Mouse (Mus musculus): ENCODE results near the gene Osbpl9. TPM values are rescaled to one million over a fixed set of nuclear protein-coding genes. Genes with fewer than 3 reads are reported as not detected.
A peak's percentile ranks its signal among the peaks of the same experiment; 100 is the strongest.

Osbpl9 gene
- polyA plus RNA-seq, 1 experiment from 2014 or later, result 57.2 TPM

GRCm38 (mm10) chr4:109150214-109150613, 51.9 kb downstream of the Osbpl9 start:
- no peaks in the 10 kb centered on the region for H3K36me3 ChIP-seq (ENCODE audit: control insufficient read depth, insufficient read depth)
- H3K4me2 ChIP-seq (ENCODE audit: low read depth, low read length), result no peak overlapping the region
- H3K9me3 ChIP-seq (replicated peaks; ENCODE audit: control insufficient read depth, low read length), result no peaks in the 10 kb centered on the region
- 64% methylated on average over 2 of the region's 2 CpGs for WGBS
- H3K27me3 ChIP-seq (ENCODE audit: control insufficient read depth, insufficient read depth, low read length), result no peaks in the 10 kb centered on the region
- ATAC-seq (replicated peaks; ENCODE audit: extremely low read depth, insufficient read depth, low FRiP score), result no peak
- H3K4me3 ChIP-seq (ENCODE audit: low read length), result no peak overlapping the region
- peaks cover 11% of the 10 kb centered on the region for H3K4me1 ChIP-seq (ENCODE audit: control insufficient read depth, insufficient read depth, low read length)
- no peak overlapping the region for H3K27ac ChIP-seq (ENCODE audit: low read length)
- no peak overlapping the region for H3K9ac ChIP-seq (ENCODE audit: low read length)

GRCm38 (mm10) chr4:109149411-109149810, 52.7 kb downstream of the Osbpl9 start:
- no peaks in the 10 kb centered on the region for H3K36me3 ChIP-seq (ENCODE audit: control insufficient read depth, insufficient read depth)
- ATAC-seq (replicated peaks; ENCODE audit: extremely low read depth, insufficient read depth, low FRiP score), result no peak
- peaks cover 11% of the 10 kb centered on the region for H3K4me1 ChIP-seq (ENCODE audit: control insufficient read depth, insufficient read depth, low read length)
- no peak overlapping the region for H3K4me2 ChIP-seq (ENCODE audit: low read depth, low read length)
- no peak overlapping the region for H3K9ac ChIP-seq (ENCODE audit: low read length)
- 86% methylated on average over 2 of the region's 2 CpGs for WGBS
- H3K27me3 ChIP-seq (ENCODE audit: control insufficient read depth, insufficient read depth, low read length), result no peaks in the 10 kb centered on the region
- H3K4me3 ChIP-seq (ENCODE audit: low read length), result no peak overlapping the region
- H3K27ac ChIP-seq (ENCODE audit: low read length), result no peak overlapping the region
- H3K9me3 ChIP-seq (replicated peaks; ENCODE audit: control insufficient read depth, low read length), result no peaks in the 10 kb centered on the region

DNA sequence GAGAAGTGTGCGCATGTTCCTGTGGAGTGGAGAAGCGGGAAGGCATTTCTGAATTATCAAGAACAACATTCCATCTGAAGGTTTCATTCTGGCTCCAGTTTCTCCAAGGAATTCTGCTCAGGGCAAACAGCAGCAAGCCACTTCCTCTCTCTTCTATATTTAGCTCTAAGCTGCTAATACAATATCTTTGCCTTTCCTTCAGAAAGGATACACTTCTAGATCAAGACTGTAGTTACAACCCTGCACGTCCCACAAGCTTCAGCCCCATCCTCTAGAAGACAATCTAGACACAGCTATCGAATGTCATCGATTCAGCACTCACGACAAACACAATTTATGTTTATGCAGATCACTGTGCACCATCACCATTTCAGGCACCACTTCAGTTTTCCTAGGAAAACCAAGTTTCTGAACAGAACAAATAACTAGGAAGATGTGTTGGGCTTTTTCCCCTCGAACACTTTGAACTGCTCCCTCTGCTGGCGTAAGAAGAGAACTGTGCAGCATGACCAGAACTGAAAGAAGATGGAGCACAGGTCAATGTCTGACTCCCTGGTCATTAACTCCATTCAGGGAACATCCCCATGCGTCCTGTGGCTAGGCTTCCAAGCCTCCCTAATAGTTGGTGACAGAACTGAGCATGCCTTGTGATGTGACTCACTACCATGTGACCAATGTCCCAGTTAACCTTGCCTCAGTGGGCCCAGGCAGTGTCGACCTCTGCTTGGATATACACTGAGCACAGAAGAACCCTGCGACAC, 54.6 kb downstream of the Osbpl9 start:
- H3K4me2 ChIP-seq (ENCODE audit: low read depth, low read length), result peak overlapping the region; percentile 75
- ATAC-seq (replicated peaks; ENCODE audit: extremely low read depth, insufficient read depth, low FRiP score), result peak; percentile 61
- peaks cover 21% of the 10 kb centered on the region for H3K4me1 ChIP-seq (ENCODE audit: control insufficient read depth, insufficient read depth, low read length)
- H3K36me3 ChIP-seq (ENCODE audit: control insufficient read depth, insufficient read depth), result no peaks in the 10 kb centered on the region
- H3K27ac ChIP-seq (ENCODE audit: low read length), result peak overlapping the region; percentile 94
- WGBS, result 32% methylated on average over 11 of the region's 11 CpGs
- H3K9ac ChIP-seq (ENCODE audit: low read length), result peak overlapping the region; percentile 41
- peak overlapping the region; percentile 42 for H3K4me3 ChIP-seq (ENCODE audit: low read length)
- H3K27me3 ChIP-seq (ENCODE audit: control insufficient read depth, insufficient read depth, low read length), result no peaks in the 10 kb centered on the region
- no peaks in the 10 kb centered on the region for H3K9me3 ChIP-seq (replicated peaks; ENCODE audit: control insufficient read depth, low read length)

- Histone ChIP-seq H3K4me2 (ENCODE audit: low read depth, low read length) (no peak overlapping the region), H3K4me3 (ENCODE audit: low read length) (no peak overlapping the region), H3K27me3 (ENCODE audit: control insufficient read depth, insufficient read depth, low read length) (no peaks in the 10 kb centered on the region), H3K27ac (ENCODE audit: low read length) (no peak overlapping the region), H3K4me1 (ENCODE audit: control insufficient read depth, insufficient read depth, low read length) (peaks cover 18% of the 10 kb centered on the region), H3K9ac (ENCODE audit: low read length) (no peak overlapping the region), H3K9me3 (replicated peaks; ENCODE audit: control insufficient read depth, low read length) (no peaks in the 10 kb centered on the region), H3K36me3 (ENCODE audit: control insufficient read depth, insufficient read depth) (no peaks in the 10 kb centered on the region)
- ATAC-seq (replicated peaks; ENCODE audit: extremely low read depth, insufficient read depth, low FRiP score), result no peak
- 57% methylated on average over 1 of the region's 1 CpGs for WGBS
These were observed 59.0 kb downstream of the Osbpl9 start for GRCm38 (mm10) chr4:109143091-109143490.

- no peak for ATAC-seq (replicated peaks; ENCODE audit: extremely low read depth, insufficient read depth, low FRiP score)
- Histone ChIP-seq H3K9me3 (replicated peaks; ENCODE audit: control insufficient read depth, low read length) (no peaks in the 10 kb centered on the region), H3K27me3 (ENCODE audit: control insufficient read depth, insufficient read depth, low read length) (no peaks in the 10 kb centered on the region), H3K4me3 (ENCODE audit: low read length) (no peak overlapping the region), H3K36me3 (ENCODE audit: control insufficient read depth, insufficient read depth) (no peaks in the 10 kb centered on the region), H3K4me1 (ENCODE audit: control insufficient read depth, insufficient read depth, low read length) (peaks cover under 1% of the 10 kb centered on the region), H3K9ac (ENCODE audit: low read length) (no peak overlapping the region), H3K27ac (ENCODE audit: low read length) (no peak overlapping the region), H3K4me2 (ENCODE audit: low read depth, low read length) (no peak overlapping the region)
- WGBS, result 39% methylated on average over 4 of the region's 4 CpGs
These were observed 63.5 kb downstream of the Osbpl9 start for GRCm38 (mm10) chr4:109138551-109138950.

DNA sequence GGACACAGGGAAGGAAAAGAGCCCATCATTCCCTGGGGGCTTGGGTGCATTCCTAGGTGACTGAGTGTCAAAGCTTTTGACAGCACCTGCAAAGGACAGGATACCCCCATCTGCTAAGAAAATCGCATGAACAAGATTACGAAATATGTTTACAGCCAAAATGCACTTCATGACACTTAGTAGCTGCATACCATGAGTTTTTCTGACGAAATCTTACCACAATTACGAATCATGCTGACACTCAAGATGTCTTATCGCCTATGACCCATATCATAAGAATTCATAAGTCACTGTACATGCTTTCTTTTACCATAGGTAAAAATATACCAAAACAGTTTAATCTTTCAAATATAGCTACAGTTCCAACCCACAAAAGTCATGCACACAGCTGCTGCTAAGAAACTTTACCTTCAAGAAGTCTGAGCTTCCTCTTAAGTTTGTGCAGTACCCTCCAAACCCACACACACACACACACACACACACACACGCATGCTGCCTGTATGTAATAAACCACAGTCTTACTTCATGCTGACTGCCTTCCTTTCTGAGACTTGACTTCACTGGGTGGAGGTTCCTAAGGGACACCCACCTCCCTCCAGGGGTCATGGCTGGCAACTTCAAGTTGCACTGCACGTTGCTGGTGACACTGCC, 65.5 kb downstream of the Osbpl9 start:
- Histone ChIP-seq H3K9ac (ENCODE audit: low read length) (no peak overlapping the region), H3K36me3 (ENCODE audit: control insufficient read depth, insufficient read depth) (no peaks in the 10 kb centered on the region), H3K27ac (ENCODE audit: low read length) (no peak overlapping the region), H3K4me2 (ENCODE audit: low read depth, low read length) (no peak overlapping the region), H3K27me3 (ENCODE audit: control insufficient read depth, insufficient read depth, low read length) (no peaks in the 10 kb centered on the region), H3K4me3 (ENCODE audit: low read length) (no peak overlapping the region), H3K4me1 (ENCODE audit: control insufficient read depth, insufficient read depth, low read length) (no peaks in the 10 kb centered on the region; the same call in none of the 2 replicates), H3K9me3 (replicated peaks; ENCODE audit: control insufficient read depth, low read length) (no peaks in the 10 kb centered on the region)
- ATAC-seq (replicated peaks; ENCODE audit: extremely low read depth, insufficient read depth, low FRiP score), result no peak
- WGBS, result 69% methylated on average over 7 of the region's 7 CpGs

GRCm38 (mm10) chr4:109134955-109135354, 67.1 kb downstream of the Osbpl9 start:
- ATAC-seq (replicated peaks; ENCODE audit: extremely low read depth, insufficient read depth, low FRiP score), result no peak
- H3K9ac ChIP-seq (ENCODE audit: low read length), result no peak overlapping the region
- no peaks in the 10 kb centered on the region for H3K36me3 ChIP-seq (ENCODE audit: control insufficient read depth, insufficient read depth)
- H3K27ac ChIP-seq (ENCODE audit: low read length), result no peak overlapping the region
- no peaks in the 10 kb centered on the region for H3K9me3 ChIP-seq (replicated peaks; ENCODE audit: control insufficient read depth, low read length)
- H3K4me3 ChIP-seq (ENCODE audit: low read length), result no peak overlapping the region
- no peaks in the 10 kb centered on the region; the same call in none of the 2 replicates for H3K4me1 ChIP-seq (ENCODE audit: control insufficient read depth, insufficient read depth, low read length)
- WGBS, result 79% methylated on average over 3 of the region's 3 CpGs
- H3K27me3 ChIP-seq (ENCODE audit: control insufficient read depth, insufficient read depth, low read length), result no peaks in the 10 kb centered on the region
- no peak overlapping the region for H3K4me2 ChIP-seq (ENCODE audit: low read depth, low read length)

DNA sequence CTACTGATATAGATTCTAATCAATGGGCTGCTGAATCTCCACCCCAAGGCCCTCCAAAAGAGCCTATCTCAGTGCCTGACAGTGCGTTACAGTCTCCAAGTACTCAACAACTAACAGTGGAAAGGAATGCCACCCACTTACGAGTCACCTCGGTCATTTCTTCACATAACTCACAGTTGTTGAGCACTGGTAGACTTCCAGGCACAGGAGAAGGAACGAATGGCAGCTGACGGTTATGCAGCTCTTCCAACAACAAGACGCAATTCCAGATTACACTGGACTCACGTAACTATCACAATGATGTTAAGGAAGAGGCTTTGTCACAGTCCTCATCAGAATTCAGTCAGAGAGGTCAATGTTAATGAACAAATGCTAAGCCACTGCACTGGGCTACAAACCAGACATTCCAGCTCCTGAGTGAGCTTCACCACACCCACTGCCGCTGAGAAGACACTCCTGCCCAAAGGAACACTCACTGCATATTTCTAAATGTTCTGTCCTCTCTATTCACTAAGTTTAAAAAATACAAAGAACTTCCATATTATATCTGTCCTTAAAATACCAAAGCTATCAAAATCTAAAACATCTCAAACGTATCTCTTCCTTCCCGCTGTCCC, 70.7 kb downstream of the Osbpl9 start:
- Histone ChIP-seq H3K27me3 (ENCODE audit: control insufficient read depth, insufficient read depth, low read length) (no peaks in the 10 kb centered on the region), H3K4me3 (ENCODE audit: low read length) (no peak overlapping the region), H3K4me1 (ENCODE audit: control insufficient read depth, insufficient read depth, low read length) (peaks cover 2% of the 10 kb centered on the region), H3K4me2 (ENCODE audit: low read depth, low read length) (no peak overlapping the region), H3K36me3 (ENCODE audit: control insufficient read depth, insufficient read depth) (no peaks in the 10 kb centered on the region), H3K9me3 (replicated peaks; ENCODE audit: control insufficient read depth, low read length) (no peaks in the 10 kb centered on the region), H3K9ac (ENCODE audit: low read length) (no peak overlapping the region), H3K27ac (ENCODE audit: low read length) (no peak overlapping the region)
- ATAC-seq (replicated peaks; ENCODE audit: extremely low read depth, insufficient read depth, low FRiP score), result no peak
- WGBS, result 77% methylated on average over 10 of the region's 10 CpGs

DNA sequence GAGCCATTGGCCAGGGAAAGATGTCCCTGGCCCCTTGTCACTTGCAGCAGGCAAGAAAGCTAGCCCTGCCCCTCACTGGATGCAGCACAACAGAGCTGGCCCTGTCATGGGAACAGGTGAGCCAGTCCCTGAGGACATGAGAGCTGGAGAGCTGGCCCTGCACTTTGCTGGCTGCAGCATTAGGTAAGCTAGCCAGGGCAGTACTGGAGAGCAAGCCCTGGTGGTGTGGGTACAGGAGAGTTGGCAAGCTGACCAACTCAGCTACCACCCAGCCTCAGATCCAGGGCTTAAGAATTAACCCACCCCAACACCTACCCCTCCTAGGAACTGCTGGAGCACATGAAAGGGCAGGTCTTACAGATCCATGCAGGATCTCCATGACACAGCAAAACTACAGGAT, 73.1 kb downstream of the Osbpl9 start:
- Histone ChIP-seq H3K4me1 (ENCODE audit: control insufficient read depth, insufficient read depth, low read length) (peaks cover 12% of the 10 kb centered on the region), H3K36me3 (ENCODE audit: control insufficient read depth, insufficient read depth) (no peaks in the 10 kb centered on the region), H3K9ac (ENCODE audit: low read length) (no peak overlapping the region), H3K4me2 (ENCODE audit: low read depth, low read length) (no peak overlapping the region), H3K9me3 (replicated peaks; ENCODE audit: control insufficient read depth, low read length) (no peaks in the 10 kb centered on the region), H3K4me3 (ENCODE audit: low read length) (no peak overlapping the region), H3K27me3 (ENCODE audit: control insufficient read depth, insufficient read depth, low read length) (no peaks in the 10 kb centered on the region), H3K27ac (ENCODE audit: low read length) (no peak overlapping the region)
- ATAC-seq (replicated peaks; ENCODE audit: extremely low read depth, insufficient read depth, low FRiP score), result no peak

Data from heart, embryonic 16.5 days (tissue).